Mouse (Mus musculus) lung, adult 2 months (tissue): ENCODE data around the gene Rbck1.

ENCODE experiments used
- CTCF ChIP-seq: fragments of 200-500 bp; IDR thresholded peaks from 2 replicates; pipeline ENCODE4 v1.5.1; 2011; ENCODE audit warnings: mild to moderate bottlenecking, low read length, control low read depth; ENCODE audit not compliant: insufficient read depth
- POLR2A ChIP-seq: fragments of 200-500 bp; IDR thresholded peaks from 2 replicates; pipeline ENCODE4 v1.6.1; 2011; ENCODE audit warnings: low read depth, mild to moderate bottlenecking, control low read depth, low read length, borderline replicate concordance; ENCODE audit errors: extremely low read depth

DNA sequence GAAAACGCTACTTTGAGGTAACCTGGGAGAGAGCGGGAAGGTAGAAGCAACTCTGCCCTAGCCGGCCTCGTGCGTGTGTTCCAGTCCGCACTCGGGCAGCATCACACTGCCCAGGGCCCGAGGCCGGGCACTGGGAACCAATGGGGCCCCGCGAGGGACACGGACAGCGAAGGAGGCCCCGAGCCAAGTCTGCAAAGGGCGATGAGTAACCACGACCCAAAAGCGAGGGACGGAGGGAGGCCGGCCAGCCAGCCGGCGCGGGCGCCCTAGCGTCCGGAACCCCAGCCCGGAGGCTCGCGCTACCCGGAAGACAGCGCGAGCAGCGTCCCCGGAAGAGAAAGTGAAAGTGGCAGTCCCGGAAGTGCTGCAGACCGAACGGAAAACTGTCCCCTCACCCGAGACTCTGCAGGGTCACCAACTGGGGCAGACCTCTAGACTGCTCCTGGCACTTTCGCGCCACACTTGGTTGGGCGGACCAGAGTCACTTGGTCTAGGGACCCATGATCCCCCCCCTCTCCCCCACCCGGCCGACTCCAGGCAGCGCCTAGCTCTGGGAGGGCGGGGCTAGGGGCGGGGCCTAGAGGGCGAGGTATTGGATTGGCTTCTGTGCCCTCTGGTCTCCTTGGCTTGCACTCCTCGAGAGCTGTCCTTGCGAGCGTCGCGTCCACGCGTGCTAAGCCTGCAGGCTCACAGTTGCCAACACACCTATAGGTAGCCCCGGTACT is at the start of gene Rbck1:
- TF ChIP-seq CTCF (no peak), POLR2A (peak; percentile 77; the same call in 1 of the 2 replicates)
